Mouse (Mus musculus) embryonic facial prominence, embryonic 10.5 days (tissue): Measurements from ENCODE around the gene Noc2l. TPM values are rescaled to one million over a fixed set of nuclear protein-coding genes. Genes with fewer than 3 reads are reported as not detected.
A peak's percentile ranks its signal among the peaks of the same experiment; 100 is the strongest.

ENCODE experiments used
- DNase-seq: peaks from one replicate; pipeline ENCODE4 v3.0.0-alpha.2; 2017; ENCODE audit warnings: low spot score
- H3K27ac ChIP-seq: fragments of 300-500 bp; sonication (generic); replicated peaks from 2 replicates; pipeline ENCODE4 v1.5.1; 2016; ENCODE audit warnings: mild to moderate bottlenecking
- H3K27me3 ChIP-seq: fragments of 300-500 bp; sonication (generic); replicated peaks from 2 replicates; pipeline ENCODE4 v1.6.1; 2016; ENCODE audit warnings: low read depth, mild to moderate bottlenecking; ENCODE audit not compliant: poor library complexity, severe bottlenecking
- H3K36me3 ChIP-seq: fragments of 300-500 bp; sonication (generic); replicated peaks from 2 replicates; pipeline ENCODE4 v1.6.1; 2016; ENCODE audit warnings: mild to moderate bottlenecking, moderate library complexity
- H3K4me1 ChIP-seq: fragments of 300-500 bp; sonication (generic); 2 replicates; pipeline ENCODE4 v1.6.1; 2016
- H3K4me3 ChIP-seq: fragments of 300-500 bp; sonication (generic); 2 replicates; pipeline ENCODE4 v1.5.1; 2016; ENCODE audit warnings: mild to moderate bottlenecking, moderate library complexity
- H3K9me3 ChIP-seq: fragments of 300-500 bp; sonication (generic); 2 replicates; pipeline ENCODE4 v1.6.1; 2016; ENCODE audit warnings: mild to moderate bottlenecking
- WGBS: fragments of 180-500 bp; shearing (Covaris S2); methylation state at CpG from one replicate; pipeline ENCODE4 v1.1.7; 2016; 5-methylcytosine and 5-hydroxymethylcytosine counted together
- polyA plus RNA-seq: library from polyadenylated mRNA; unstranded; fragments of >200 nt; fragmentation: Nextera tagmentation; extraction: Ambion mirVana; gene quantifications from 2 replicates; pipeline ENCODE4 v1.2.1, GENCODE M21; 2016

Noc2l gene
- polyA plus RNA-seq, 1 experiment from 2014 or later, result 110 TPM

DNA sequence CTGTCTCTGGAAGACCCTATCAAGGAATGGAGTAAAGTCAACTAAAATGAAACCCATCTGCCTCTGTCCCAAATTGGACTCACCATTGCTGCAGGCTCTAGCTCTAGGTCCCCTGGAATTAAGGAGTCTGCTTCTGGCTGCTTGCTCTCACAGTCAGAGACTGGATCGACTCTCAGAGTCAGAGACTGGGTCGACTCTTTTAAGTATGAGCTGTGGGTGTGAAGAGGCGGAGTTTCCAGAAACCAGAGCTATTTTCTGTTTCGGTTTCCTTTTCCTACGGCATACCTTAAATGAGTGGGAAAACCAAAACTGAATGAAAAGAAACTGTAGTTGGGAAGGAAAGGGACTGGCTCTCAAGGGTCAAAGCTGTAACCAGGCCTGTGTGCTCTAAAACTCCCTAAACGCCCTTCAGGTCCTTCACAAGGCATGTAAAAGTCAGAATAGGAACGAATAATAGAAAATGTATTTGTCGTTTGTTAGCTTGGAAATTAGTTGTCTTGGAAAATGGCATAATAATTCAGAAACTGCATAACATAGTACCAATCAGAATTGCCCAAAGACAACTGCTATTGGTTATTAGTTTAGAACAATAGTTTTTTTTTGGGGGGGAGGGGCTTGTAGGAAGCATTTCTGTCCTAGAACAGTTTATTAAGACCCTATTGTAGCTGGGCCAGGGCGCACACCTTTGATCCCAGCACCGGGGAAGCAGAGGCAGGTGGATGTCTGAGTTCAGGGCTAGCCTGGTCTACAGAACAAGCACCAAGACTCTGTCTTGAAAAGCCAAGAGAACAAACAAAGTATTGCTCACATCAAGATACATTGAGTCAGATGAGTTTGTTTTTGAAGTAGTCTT, 35.0 kb upstream of the Noc2l start, which contains the start of gene Isg15:
Gene Isg15, minus strand, starts transcription at position 196 of the 853 bp plus-strand sequence.
- no peaks in the 10 kb centered on the region for H3K36me3 ChIP-seq
- peaks cover 44% of the 10 kb centered on the region for H3K4me1 ChIP-seq
- DNase-seq, result no peak
- H3K27me3 ChIP-seq, result peaks cover 43% of the 10 kb centered on the region
- no peak within 1 kb of the TSS for H3K27ac ChIP-seq
- H3K9me3 ChIP-seq, result no peaks in the 10 kb centered on the region
- H3K4me3 ChIP-seq, result no peak within 1 kb of the TSS
- WGBS, result 65% methylated on average over 10 of the region's 10 CpGs

DNA sequence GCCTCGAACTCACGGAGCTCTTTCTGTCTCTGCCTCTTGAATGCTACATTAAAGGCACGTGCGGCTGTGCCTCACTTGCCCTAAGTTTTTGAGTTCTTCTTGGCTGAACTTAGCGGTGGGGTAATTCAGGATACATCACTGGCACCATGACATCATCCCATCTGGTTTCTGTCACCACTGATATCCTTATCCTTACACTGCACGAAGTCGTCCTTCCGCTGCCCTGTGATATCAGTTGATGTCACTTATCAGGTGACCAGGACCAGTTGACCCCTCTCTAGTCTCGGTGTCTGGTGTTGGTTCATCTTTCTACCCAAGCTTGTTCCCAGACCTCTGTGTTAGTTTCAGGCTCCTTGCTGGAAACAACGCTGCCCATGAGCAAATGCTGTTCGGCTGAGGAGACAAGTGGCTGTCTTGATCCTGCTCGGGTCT, 33.3 kb upstream of the Noc2l start:
- Histone ChIP-seq H3K4me1 (peaks cover 37% of the 10 kb centered on the region), H3K9me3 (no peaks in the 10 kb centered on the region), H3K27ac (peak overlapping the region; percentile 76), H3K4me3 (peak overlapping the region; percentile 71), H3K36me3 (no peaks in the 10 kb centered on the region), H3K27me3 (peaks cover 42% of the 10 kb centered on the region)
- 48% methylated on average over 12 of the region's 12 CpGs for WGBS
- DNase-seq, result no peak

DNA sequence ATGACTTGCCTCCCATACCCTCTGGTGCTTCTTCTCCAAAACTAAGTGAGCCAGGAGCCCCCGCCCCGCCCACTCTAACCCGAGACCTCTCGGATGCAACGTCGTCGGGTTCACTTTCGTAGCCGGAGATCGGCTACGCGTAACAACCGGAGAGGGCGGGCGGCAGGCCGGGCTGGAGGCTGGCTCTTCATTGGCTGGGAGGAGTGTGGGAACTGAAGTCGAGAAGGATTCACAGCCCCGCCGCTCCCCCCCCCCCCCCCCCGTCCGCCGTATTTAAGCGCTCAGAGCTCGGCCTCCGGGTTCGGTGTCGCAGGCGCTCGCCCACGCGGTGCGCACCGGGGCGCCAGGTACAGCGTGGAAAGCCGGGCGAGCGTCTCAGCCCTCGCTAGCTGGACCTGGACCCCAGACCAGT, 32.8 kb upstream of the Noc2l start, which contains the start of gene AW011738:
Gene AW011738, plus strand, starts transcription at position 304 of the 412 bp plus-strand sequence.
- H3K27me3 ChIP-seq, result peaks cover 42% of the 10 kb centered on the region
- H3K36me3 ChIP-seq, result no peaks in the 10 kb centered on the region
- peak within 1 kb of the TSS; percentile 71 for H3K4me3 ChIP-seq
- H3K27ac ChIP-seq, result peak within 1 kb of the TSS; percentile 76
- no peaks in the 10 kb centered on the region for H3K9me3 ChIP-seq
- WGBS, result under 1% methylated on average over 39 of the region's 39 CpGs
- peak; percentile 86 for DNase-seq
- H3K4me1 ChIP-seq, result peaks cover 33% of the 10 kb centered on the region

DNA sequence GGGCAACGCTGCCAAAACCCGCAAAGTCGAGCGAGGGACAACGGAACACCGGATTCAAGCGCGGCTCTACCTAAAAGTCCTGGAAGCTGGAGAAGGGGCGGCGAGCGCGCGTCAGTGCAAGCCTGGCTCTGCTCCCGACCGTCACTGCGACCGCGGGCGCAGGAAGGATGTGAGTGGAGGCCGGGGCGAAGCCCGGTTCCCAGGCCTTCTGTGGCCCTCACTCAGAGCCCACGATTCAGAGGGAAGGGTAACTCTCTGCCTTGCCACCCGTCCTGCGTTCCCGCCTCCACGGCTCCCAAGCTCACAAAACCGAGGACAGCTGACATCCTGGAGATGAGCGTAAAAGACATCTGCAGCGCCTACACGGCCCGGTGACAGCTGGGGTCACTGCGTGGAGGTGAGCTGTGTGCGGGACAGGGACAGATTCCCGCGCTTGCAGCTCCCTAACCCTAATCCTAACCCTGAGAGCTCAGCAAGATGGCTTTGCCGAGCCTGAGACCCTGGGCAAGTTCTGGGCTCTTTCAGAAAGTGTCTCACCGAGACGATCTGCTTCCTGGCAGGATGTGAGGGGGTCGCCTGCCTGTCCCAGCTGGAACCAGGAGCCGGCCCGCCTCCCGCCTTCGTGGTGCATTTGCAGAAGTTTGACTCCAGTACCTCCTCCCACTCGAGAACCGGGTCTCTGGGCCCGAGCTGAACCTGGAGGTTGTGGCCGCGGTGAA, 32.2 kb upstream of the Noc2l start:
- peak overlapping the region; percentile 71 for H3K4me3 ChIP-seq
- peak; percentile 55 for DNase-seq
- H3K27me3 ChIP-seq, result peaks cover 42% of the 10 kb centered on the region
- peak overlapping the region; percentile 76 for H3K27ac ChIP-seq
- under 1% methylated on average over 49 of the region's 49 CpGs for WGBS
- H3K9me3 ChIP-seq, result no peaks in the 10 kb centered on the region
- H3K36me3 ChIP-seq, result no peaks in the 10 kb centered on the region
- peaks cover 30% of the 10 kb centered on the region for H3K4me1 ChIP-seq

DNA sequence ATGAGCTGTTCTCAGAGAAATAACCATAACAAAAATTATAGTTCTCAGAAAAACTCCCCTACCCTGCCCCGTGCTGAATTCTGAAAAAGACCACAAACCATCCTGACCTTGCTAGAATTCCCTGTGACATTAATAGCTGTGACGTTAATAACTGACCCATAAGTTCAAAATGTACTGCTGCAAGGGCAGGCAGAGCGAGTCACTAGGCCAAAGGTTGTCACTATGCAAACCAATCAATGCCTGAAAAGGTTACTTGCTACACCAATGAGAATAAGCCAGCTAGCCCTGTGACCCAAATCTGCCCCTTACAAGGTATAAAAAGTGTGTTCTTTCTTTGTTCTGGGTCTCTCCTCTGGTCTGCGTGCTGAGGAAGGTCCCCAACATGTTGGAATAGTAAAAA, 26.9 kb upstream of the Noc2l start:
- Histone ChIP-seq H3K4me3 (no peak overlapping the region), H3K4me1 (peaks cover 11% of the 10 kb centered on the region), H3K27me3 (peaks cover 22% of the 10 kb centered on the region), H3K27ac (no peak overlapping the region), H3K9me3 (no peaks in the 10 kb centered on the region), H3K36me3 (no peaks in the 10 kb centered on the region; the same call in 1 of the 2 replicates)
- no peak for DNase-seq
- WGBS, result 84% methylated on average over 4 of the region's 4 CpGs

DNA sequence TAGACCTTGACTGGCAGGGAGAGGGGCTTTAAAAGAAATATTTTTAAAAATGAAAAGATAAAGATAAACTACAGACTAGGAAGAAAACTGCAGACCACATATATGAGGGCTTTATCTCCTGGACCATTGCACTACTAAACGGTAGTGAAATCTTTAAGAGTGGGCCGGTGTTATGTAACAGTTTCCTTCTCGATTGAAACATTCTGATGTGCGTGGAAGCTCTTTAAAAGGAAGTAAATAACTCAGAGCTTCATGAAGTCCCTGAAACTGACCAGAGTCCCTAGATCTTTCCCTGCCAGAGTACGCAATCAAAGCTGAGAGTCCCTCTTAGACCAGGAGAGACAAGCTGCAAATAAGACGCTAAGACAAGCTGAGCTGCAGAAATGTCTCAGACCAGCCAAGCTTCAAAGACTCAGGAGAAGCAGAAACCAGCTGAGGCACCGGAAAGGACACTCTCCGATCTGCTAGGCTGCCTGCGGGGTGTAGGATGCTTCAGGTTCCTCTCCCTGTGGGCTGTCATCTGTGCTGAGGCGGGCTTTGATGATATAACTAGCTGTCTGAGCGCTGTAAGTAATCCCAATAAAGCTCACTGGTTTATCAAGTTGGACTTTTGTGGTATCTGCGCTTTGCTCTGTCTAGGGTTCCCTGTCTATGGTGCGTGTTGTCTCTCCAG, 25.7 kb upstream of the Noc2l start:
- Histone ChIP-seq H3K9me3 (no peaks in the 10 kb centered on the region), H3K36me3 (no peaks in the 10 kb centered on the region; the same call in 1 of the 2 replicates), H3K27me3 (peaks cover 10% of the 10 kb centered on the region), H3K27ac (no peak overlapping the region), H3K4me1 (no peaks in the 10 kb centered on the region), H3K4me3 (no peak overlapping the region)
- no peak for DNase-seq
- WGBS, result 82% methylated on average over 13 of the region's 13 CpGs

DNA sequence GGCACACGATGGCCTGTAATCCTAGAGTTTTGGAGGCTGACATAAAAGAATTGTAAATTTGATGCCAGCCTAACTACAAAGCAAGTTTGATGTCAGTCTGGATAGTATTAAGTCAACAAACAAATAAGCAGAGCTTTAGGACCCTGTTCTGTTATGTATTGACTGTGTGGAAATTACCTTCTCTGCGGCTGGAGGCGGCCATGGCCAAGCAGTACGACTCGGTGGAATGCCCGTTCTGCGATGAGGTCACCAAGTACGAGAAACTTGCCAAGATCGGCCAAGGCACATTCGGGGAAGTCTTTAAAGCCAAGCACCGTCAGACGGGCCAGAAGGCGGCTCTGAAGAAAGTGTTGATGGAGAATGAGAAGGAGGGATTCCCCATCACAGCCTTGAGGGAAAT, 22.7 kb upstream of the Noc2l start:
- no peaks in the 10 kb centered on the region for H3K9me3 ChIP-seq
- H3K4me1 ChIP-seq, result peaks cover 5% of the 10 kb centered on the region; the same call in 1 of the 2 replicates

DNA sequence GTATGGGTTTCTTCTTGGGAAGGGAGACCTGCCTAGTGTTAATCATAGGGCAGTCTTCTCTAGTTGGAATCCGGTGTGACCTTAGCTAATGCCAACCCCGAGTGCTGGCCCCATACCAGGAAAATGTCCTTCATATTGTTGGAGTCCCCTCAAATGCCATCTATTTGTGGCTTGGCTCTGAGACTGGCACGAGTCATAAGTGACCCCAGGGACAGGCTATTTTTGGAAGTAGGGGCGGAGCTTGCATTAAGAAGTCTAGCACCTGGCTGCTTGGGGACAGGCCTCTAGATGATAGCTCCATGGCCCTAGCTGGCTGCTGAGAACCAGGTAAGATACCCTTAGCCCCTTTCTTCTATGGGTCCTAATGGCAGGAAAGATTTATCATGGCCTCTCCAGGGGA, 20.2 kb upstream of the Noc2l start, which contains the start of gene Perm1:
Gene Perm1, plus strand, starts transcription at position 220 of the 400 bp plus-strand sequence.
- H3K4me3 ChIP-seq, result no peak within 1 kb of the TSS
- H3K9me3 ChIP-seq, result no peaks in the 10 kb centered on the region
- no peak within 1 kb of the TSS for H3K27ac ChIP-seq
- H3K27me3 ChIP-seq, result no peaks in the 10 kb centered on the region
- 77% methylated on average over 4 of the region's 4 CpGs for WGBS
- H3K36me3 ChIP-seq, result no peaks in the 10 kb centered on the region; the same call in 1 of the 2 replicates
- H3K4me1 ChIP-seq, result peaks cover 5% of the 10 kb centered on the region; the same call in 1 of the 2 replicates
- no peak for DNase-seq

More for the DNA sequence above, 22.7 kb upstream of the Noc2l start:
- Histone ChIP-seq H3K4me3 (no peak overlapping the region), H3K36me3 (no peaks in the 10 kb centered on the region; the same call in 1 of the 2 replicates), H3K27me3 (no peaks in the 10 kb centered on the region), H3K27ac (no peak overlapping the region)
- DNase-seq, result no peak
- 93% methylated on average over 13 of the region's 13 CpGs for WGBS

DNA sequence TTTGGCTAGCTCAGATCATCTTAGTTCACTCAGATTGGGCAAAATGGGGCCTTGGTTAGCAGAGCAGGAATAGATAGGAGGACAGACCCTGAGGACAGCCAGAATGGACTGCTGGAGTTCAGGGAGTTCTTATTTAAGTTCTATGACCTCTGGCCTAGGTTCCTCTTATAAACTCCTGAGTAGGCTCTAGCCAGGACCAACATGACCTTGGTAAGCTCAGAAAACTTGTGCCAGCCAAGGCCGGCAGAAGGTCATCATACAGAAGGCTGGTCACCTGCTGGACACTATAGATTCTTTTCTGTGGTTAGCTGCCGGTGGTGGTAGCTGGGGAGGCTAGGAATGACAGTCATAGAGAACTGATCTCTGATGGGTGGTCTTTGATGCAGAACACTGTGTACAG, 19.6 kb upstream of the Noc2l start:
- Histone ChIP-seq H3K36me3 (no peaks in the 10 kb centered on the region; the same call in 1 of the 2 replicates), H3K9me3 (no peaks in the 10 kb centered on the region), H3K4me1 (peaks cover 5% of the 10 kb centered on the region; the same call in 1 of the 2 replicates), H3K27me3 (no peaks in the 10 kb centered on the region), H3K4me3 (no peak overlapping the region), H3K27ac (no peak overlapping the region)
- 91% methylated on average over 2 of the region's 2 CpGs for WGBS
- DNase-seq, result no peak

DNA sequence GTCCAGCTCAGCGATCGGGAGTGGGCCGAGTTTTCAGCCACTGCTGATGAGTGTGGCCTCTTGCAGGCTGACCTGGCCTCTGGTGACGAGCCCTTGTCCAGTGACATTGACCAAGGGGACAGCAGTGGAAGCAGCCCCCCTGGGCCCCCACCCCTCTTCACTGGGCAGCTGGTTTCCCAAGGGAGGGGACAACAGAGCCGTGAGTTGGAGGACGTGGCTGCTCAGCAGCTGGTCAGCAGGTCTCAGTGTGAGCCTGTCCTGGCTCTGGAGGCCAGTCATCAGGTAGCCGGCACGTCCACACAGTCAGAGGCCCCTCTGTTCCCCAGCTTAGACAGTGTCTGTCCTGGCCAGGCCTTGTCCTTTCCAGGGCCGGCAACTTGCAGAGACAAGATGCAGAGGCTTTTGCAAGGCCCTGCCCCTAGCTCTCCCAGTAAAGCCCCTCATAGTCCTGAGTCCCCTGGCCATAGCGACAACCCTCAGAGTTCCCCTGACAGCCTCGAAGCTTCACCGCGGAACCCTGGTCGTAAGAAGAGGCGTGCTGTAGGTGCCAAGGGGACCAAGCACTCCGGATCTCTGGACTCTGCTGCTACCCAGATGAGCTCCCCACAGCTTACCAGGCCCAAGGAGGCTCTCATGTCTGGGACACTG, 18.7 kb upstream of the Noc2l start:
- no peaks in the 10 kb centered on the region for H3K27me3 ChIP-seq
- no peaks in the 10 kb centered on the region for H3K9me3 ChIP-seq
- peaks cover 5% of the 10 kb centered on the region; the same call in 1 of the 2 replicates for H3K36me3 ChIP-seq
- no peak overlapping the region for H3K27ac ChIP-seq
- no peak for DNase-seq
- peaks cover 5% of the 10 kb centered on the region; the same call in 1 of the 2 replicates for H3K4me1 ChIP-seq
- H3K4me3 ChIP-seq, result no peak overlapping the region
- 82% methylated on average over 16 of the region's 16 CpGs for WGBS

DNA sequence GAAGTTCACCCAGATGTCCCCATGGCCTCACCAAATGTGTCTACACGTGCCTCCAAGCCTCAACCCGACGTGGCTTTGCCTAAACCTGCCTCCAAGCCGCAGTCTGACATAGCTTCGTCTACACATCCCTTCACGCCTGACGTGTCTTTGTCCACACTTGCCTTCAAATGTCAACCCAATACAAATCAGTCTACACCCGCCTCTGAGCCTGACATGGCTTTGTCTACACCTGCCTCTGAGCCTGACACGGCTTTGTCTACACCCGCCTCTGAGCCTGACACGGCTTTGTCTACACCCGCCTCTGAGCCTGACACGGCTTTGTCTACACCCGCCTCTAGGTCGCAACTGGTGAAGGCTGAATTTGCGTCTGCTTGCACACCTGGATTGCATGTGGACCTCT, 18.0 kb upstream of the Noc2l start:
- Histone ChIP-seq H3K4me3 (no peak overlapping the region), H3K27ac (no peak overlapping the region), H3K4me1 (peaks cover 5% of the 10 kb centered on the region; the same call in 1 of the 2 replicates), H3K9me3 (no peaks in the 10 kb centered on the region), H3K36me3 (peaks cover 10% of the 10 kb centered on the region; the same call in 1 of the 2 replicates), H3K27me3 (no peaks in the 10 kb centered on the region)
- 82% methylated on average over 16 of the region's 16 CpGs for WGBS
- DNase-seq, result no peak
